Mouse (Mus musculus): ENCODE measurements around the gene Kcnma1.

- no peak for TF ChIP-seq ELF1 (IDR thresholded peaks at IDR 0.05; ENCODE audit: low read depth, low read length)
- TF ChIP-seq CTCF (IDR thresholded peaks at IDR 0.05 in 2 of 3, conservative IDR thresholded peaks at IDR 0.05 in 1 of 3; ENCODE audit: control insufficient read depth in 1 of 3, insufficient read depth in 1 of 3, low read depth in 2 of 3, low read length in 3 of 3, poor library complexity in 1 of 3, severe bottlenecking in 1 of 3), result no peak
- no peak for TF ChIP-seq TAL1 (IDR thresholded peaks at IDR 0.05; ENCODE audit: low read length)
- no peak for TF ChIP-seq HCFC1 (IDR thresholded peaks at IDR 0.05; ENCODE audit: low read depth, low read length)
- TF ChIP-seq CHD2 (IDR thresholded peaks at IDR 0.05; ENCODE audit: low read length), result no peak
- TF ChIP-seq GATA1 (IDR thresholded peaks at IDR 0.05; ENCODE audit: low read depth, low read length), result no peak
- no peak for TF ChIP-seq CHD1 (IDR thresholded peaks at IDR 0.05; ENCODE audit: low read depth, low read length)
- TF ChIP-seq USF1 (IDR thresholded peaks at IDR 0.05; ENCODE audit: low read depth, low read length), result no peak
- no peak for TF ChIP-seq POLR2A (IDR thresholded peaks at IDR 0.05; ENCODE audit: control insufficient read depth in 1 of 2, insufficient read depth in 1 of 2, low read depth in 1 of 2, low read length in 2 of 2, poor library complexity in 1 of 2)
- no peak for TF ChIP-seq E2F4 (IDR thresholded peaks at IDR 0.05; ENCODE audit: borderline replicate concordance, low read depth, low read length)
- TF ChIP-seq ETS1 (IDR thresholded peaks at IDR 0.05; ENCODE audit: low read depth, low read length), result no peak
- no peak for TF ChIP-seq MAFK (IDR thresholded peaks at IDR 0.05; ENCODE audit: borderline replicate concordance, low read depth, low read length)
Observed at GRCm38 (mm10) chr14:23430006-23430405, 584.3 kb downstream of the Kcnma1 start.

Measured in MEL (cell line).